Mouse (Mus musculus) megakaryocyte, embryonic 14.5 days (primary cell): Measurements from ENCODE around the gene Aif1l. TPM values are rescaled to one million over a fixed set of nuclear protein-coding genes. Genes with fewer than 3 reads are reported as not detected.

Experiments
- H3K27me3 ChIP-seq: replicated peaks from 2 replicates; pipeline ENCODE3; 2012; ENCODE audit warnings: inconsistent platforms
- H3K36me3 ChIP-seq: replicated peaks from 2 replicates; pipeline ENCODE3; 2012; ENCODE audit warnings: low read length, inconsistent platforms, mixed read lengths
- H3K4me1 ChIP-seq: 2 replicates; pipeline ENCODE4 v1.6.1; 2012; ENCODE audit warnings: inconsistent platforms
- H3K4me3 ChIP-seq: replicated peaks from 2 replicates; pipeline ENCODE3; 2012; ENCODE audit warnings: moderate library complexity, mild to moderate bottlenecking, inconsistent platforms
- H3K9me3 ChIP-seq: 2 replicates; pipeline ENCODE4 v1.6.1; 2012; ENCODE audit warnings: inconsistent platforms
- FLI1 ChIP-seq: IDR thresholded peaks from 2 replicates; pipeline ENCODE4 v1.6.1; 2012; ENCODE audit warnings: low read length, inconsistent platforms, mixed read lengths
- GATA1 ChIP-seq: IDR thresholded peaks from 3 replicates; pipeline ENCODE4 v1.6.1; 2012; ENCODE audit warnings: mixed read lengths, low read length, inconsistent platforms, borderline replicate concordance
- polyA plus RNA-seq: library from polyadenylated mRNA; stranded (reverse); fragments of >175 nt; gene quantifications from 2 replicates; pipeline ENCODE4 v1.2.3, GENCODE M21; 2012; ENCODE audit warnings: low replicate concordance; ENCODE audit not compliant: insufficient read depth

Gene Aif1l
- polyA plus RNA-seq, 1 experiment: not detected

DNA sequence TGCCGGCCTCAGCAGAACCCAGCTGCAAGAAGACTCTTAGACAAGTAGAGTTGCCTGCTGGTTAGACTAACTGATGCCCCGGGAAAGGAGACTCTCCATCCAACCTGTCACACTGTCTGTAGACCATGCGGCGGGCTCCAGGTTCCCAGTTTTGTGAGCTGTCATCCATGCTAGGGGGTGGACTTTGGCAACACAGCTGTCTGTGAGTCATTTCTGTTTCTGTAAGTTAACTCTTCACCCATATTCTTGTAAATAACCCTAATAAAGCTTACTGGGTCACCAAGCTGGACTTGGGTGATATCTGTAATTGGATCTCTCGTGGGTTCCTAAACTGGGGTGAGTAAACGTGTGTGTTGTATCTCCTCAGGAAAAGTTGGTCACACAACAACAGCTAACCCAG is 1.1 kb upstream of the Aif1l start:
- H3K27me3 ChIP-seq: peaks cover 93% of the 10 kb centered on the region
- H3K4me3 ChIP-seq: no peak overlapping the region
- H3K9me3 ChIP-seq: no peaks in the 10 kb centered on the region
- H3K4me1 ChIP-seq: peaks cover 17% of the 10 kb centered on the region
- H3K36me3 ChIP-seq: no peaks in the 10 kb centered on the region
- no peak for TF ChIP-seq GATA1
- no peak for TF ChIP-seq FLI1

DNA sequence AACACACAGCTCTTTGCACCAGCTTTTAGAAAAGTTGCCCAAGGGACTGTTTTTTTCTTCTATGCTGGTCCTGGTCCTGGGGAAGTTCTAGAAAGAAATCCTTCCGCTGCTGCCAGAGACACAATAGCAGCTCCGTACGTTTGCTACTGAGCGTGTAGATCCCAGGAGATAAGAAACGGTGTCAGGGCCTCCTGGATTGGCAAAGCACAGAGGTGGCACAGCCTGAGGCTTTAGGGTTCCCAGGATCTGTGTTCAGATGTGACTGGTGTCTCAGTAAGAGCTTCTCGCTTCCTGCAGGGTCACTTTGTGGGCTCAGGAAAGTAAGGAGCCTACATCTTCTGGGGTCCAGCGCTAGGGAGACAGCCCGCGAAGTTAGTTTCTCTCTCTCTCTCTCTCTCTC is 1.0 kb downstream of the Aif1l start:
- H3K4me3 ChIP-seq: no peak overlapping the region
- no peaks in the 10 kb centered on the region for H3K36me3 ChIP-seq
- peaks cover 94% of the 10 kb centered on the region for H3K27me3 ChIP-seq
- peaks cover 15% of the 10 kb centered on the region for H3K4me1 ChIP-seq
- no peaks in the 10 kb centered on the region for H3K9me3 ChIP-seq
- TF ChIP-seq GATA1 (no peak), FLI1 (no peak)

DNA sequence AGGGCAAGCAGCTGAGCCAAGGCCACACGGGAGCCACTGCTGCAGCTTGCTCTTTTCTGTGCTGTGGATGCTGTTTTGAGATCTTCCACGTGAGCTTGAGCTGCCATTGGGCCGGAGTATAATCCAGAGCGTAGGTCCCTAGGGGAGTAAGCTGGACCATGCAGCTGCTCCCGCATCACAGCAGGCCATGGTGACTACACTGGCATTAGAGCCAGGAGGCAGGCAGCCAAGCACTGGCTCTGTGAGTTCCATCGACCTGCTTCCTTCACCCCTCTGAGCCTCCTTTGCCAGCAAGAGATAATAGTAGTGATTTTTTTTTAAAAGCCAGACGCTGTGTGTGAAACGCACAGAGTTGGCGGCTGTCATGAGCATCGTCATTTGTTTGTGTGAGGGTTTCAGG is 2.3 kb downstream of the Aif1l start:
- H3K27me3 ChIP-seq: peaks cover 93% of the 10 kb centered on the region
- H3K9me3 ChIP-seq: no peaks in the 10 kb centered on the region
- peaks cover 15% of the 10 kb centered on the region for H3K4me1 ChIP-seq
- TF ChIP-seq GATA1 (no peak), FLI1 (no peak)
- no peaks in the 10 kb centered on the region for H3K36me3 ChIP-seq
- H3K4me3 ChIP-seq: no peak overlapping the region

DNA sequence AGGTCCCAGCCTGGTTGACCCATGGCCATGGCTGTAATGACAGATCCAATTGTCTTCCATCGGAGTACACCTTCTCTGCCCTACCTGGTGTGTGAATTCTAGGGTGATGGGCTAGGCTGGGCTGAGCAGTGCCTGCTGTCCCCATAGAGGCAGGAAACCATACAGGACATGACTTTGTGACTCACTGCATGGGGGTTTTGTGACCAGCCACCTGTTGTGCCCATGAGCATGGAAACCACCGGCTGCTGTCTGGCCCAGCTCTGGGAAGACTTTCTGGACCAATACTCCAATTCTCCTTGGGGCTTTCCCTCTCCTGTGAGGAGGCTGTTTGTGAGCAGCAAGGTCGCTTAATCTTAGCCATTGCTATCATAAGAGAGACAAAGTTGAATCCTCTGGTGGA is 2.8 kb downstream of the Aif1l start:
- Histone ChIP-seq H3K27me3 (peaks cover 95% of the 10 kb centered on the region), H3K36me3 (no peaks in the 10 kb centered on the region), H3K4me3 (no peak overlapping the region), H3K9me3 (no peaks in the 10 kb centered on the region), H3K4me1 (peaks cover 15% of the 10 kb centered on the region)
- TF ChIP-seq GATA1: no peak
- TF ChIP-seq FLI1: no peak

DNA sequence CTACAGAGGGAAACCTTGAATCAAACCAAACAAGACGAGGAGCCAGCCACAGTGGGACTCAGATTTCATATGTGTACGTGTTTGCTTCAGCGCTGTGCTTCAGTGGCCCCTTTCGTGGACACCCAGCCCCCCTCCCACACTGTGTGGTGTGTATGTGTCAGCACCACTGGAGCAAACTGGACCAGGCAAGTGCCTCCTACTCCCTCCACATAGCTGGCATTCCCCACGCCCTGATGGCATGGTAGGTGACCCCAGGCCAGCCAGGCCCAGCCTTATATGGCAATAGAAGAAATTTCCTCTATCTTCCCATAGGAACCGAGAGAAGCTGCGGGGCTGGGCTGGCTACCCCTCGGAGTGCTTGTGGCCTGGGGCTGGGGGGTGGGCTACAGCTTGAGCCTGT is 3.7 kb downstream of the Aif1l start:
- no peak for TF ChIP-seq FLI1
- no peaks in the 10 kb centered on the region for H3K9me3 ChIP-seq
- H3K4me1 ChIP-seq: peaks cover 18% of the 10 kb centered on the region
- H3K36me3 ChIP-seq: no peaks in the 10 kb centered on the region
- no peak overlapping the region for H3K4me3 ChIP-seq
- H3K27me3 ChIP-seq: peaks cover 93% of the 10 kb centered on the region

DNA sequence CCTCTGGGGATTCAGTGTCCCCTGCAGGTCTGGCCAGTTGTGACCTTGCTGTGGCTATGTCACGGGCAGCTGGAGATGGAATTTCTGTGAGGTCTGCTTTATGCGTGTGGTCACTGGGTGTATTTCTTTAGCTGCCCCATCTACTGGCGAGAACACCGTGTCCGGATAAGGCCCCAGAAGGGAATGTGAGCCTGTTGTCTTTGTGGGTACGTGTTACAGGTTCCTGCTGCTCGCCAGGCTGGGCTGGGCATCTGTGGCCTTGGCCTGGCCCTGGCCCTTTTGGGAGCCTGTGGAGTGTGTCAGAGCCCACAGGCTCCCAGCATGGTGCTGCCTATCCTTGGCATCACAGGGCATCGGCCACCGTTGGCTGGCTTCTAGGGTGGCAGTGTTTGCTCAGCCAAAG is 4.8 kb downstream of the Aif1l start:
- no peak overlapping the region for H3K4me3 ChIP-seq
- H3K9me3 ChIP-seq: no peaks in the 10 kb centered on the region
- H3K27me3 ChIP-seq: peaks cover 92% of the 10 kb centered on the region
- H3K4me1 ChIP-seq: peaks cover 17% of the 10 kb centered on the region
- H3K36me3 ChIP-seq: no peaks in the 10 kb centered on the region
- TF ChIP-seq GATA1 (no peak), FLI1 (no peak)

DNA sequence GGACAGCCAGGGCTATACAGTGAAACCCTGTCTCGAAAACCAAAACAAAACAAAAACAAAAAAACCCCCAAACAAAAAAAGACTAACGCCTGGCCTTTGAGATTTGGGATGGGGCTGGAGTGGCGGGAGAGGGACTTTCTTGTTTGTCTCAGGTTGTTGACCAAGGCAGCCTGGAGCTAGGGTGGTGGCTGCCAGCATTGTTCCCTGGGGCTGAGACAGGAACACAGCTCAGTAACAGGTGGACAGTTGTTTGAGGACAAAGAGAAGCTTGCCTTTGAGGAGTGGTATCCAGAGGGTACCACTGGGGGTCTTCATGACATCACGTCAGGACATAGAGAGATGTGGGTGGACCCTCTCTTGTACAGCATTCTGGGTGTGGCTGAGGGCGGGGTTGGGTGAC is 5.7 kb downstream of the Aif1l start:
- Histone ChIP-seq H3K36me3 (no peaks in the 10 kb centered on the region), H3K4me1 (peaks cover 8% of the 10 kb centered on the region), H3K4me3 (no peak overlapping the region), H3K9me3 (no peaks in the 10 kb centered on the region), H3K27me3 (peaks cover 90% of the 10 kb centered on the region)
- TF ChIP-seq GATA1: no peak
- TF ChIP-seq FLI1: no peak

DNA sequence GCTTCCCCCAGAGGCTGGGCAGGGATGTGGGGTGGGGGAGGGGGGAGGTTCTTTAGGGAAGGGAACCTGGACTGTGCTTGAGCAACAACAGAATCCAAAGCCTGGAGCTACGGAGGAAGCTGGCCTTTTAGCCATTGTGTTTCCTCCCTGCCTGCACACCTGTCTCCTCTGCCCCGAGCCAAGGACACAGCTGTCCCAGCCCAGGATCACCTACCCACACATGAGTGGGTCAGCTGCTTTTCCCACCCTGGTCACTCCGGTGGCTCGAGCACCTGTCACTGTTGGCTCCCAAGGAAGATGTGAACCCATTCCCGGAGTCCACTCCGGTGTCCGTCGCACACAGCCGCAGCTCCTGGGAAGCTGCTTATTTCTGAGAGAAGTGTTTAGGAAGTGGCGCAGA is 7.3 kb downstream of the Aif1l start:
- Histone ChIP-seq H3K36me3 (no peaks in the 10 kb centered on the region), H3K4me1 (peaks cover 4% of the 10 kb centered on the region)

DNA sequence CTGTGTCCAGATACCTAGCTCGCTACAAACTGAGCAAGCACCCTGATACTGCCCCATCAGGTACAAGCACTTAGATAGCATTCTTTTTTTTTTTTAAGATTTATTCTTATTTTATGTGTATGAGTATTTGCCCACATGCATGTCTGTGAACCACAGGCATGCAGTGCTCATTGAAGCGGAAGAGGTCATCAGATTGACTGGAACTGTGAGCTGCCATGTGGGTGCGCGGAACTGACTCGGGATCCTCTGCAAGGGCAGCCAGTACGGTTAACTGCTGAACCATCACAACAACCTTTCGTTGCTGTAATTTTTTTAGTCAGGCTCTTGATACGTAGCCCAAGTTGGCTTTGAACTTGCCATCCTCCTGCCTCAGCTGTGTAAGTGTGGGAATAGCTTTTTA is 11.0 kb downstream of the Aif1l start:
- peaks cover 10% of the 10 kb centered on the region for H3K4me1 ChIP-seq
- TF ChIP-seq GATA1: no peak
- TF ChIP-seq FLI1: no peak
- H3K4me3 ChIP-seq: no peak overlapping the region
- no peaks in the 10 kb centered on the region for H3K36me3 ChIP-seq
- H3K27me3 ChIP-seq: peaks cover 73% of the 10 kb centered on the region
- no peaks in the 10 kb centered on the region for H3K9me3 ChIP-seq

More for the DNA sequence above, 7.3 kb downstream of the Aif1l start:
- no peak for TF ChIP-seq FLI1
- TF ChIP-seq GATA1: no peak
- H3K27me3 ChIP-seq: peaks cover 90% of the 10 kb centered on the region
- no peak overlapping the region for H3K4me3 ChIP-seq
- no peaks in the 10 kb centered on the region for H3K9me3 ChIP-seq

DNA sequence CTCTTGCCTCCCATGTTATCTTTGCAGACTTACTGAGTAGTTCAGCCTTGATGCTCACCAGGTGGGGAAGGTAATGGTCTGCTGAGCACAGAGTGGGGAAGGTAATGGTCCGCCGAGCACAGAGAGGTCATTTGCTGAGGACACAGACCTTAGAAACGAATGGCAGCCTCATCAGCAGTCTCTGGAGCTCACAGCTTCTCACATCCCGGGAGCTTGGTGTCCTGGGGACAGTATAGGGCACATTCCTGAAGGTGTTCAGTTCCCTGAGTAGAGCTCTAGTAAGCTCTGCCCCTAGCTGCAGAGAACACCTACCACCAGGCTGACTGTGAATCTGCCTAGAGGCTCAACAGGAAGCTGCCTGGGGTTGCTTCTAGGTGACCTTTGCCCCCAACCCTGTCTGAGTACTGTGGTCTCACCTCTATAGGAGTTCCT is 11.9 kb downstream of the Aif1l start:
- peaks cover 10% of the 10 kb centered on the region for H3K4me1 ChIP-seq
- no peaks in the 10 kb centered on the region for H3K36me3 ChIP-seq
- peaks cover 67% of the 10 kb centered on the region for H3K27me3 ChIP-seq
- H3K4me3 ChIP-seq: no peak overlapping the region
- TF ChIP-seq FLI1: no peak
- H3K9me3 ChIP-seq: no peaks in the 10 kb centered on the region

DNA sequence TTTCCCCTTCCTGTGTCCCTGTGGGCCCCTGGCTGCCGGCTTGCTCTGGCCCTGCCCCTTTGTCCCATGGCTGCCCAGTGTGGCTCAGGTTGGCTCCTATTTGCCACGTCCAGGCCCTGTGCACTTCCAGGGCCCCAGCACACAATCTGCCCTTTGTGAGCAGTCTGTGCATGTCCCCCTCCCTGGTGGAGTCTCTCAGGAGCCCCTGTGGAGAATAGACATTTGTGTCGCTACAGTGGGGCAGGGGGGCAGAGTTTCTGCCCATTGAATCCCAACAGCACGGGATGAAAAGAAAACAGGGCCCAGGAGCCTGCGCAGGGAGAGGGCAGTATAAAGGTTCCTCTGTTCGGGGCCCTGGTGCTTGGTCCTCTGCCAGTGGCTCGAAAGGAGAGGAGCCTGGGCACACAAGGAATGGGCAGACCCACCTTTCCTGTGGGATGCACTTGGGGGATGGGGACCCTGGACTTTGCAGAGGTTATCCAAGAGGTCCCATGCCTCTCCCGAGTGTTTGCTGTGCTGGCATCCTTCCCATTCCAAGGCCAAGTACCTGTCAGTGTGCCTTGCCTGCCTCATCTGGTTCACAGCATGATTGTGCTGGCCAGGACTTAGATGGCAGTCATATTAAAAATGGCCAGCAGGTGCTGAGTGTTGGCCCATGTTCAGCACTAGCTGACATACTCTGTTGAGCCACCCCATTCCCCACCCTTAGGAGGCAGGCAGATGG is 12.7 kb downstream of the Aif1l start:
- no peaks in the 10 kb centered on the region for H3K36me3 ChIP-seq
- TF ChIP-seq GATA1: no peak
- TF ChIP-seq FLI1: no peak
- H3K9me3 ChIP-seq: no peaks in the 10 kb centered on the region
- H3K27me3 ChIP-seq: peaks cover 68% of the 10 kb centered on the region
- H3K4me3 ChIP-seq: no peak overlapping the region
- peaks cover 10% of the 10 kb centered on the region for H3K4me1 ChIP-seq
